Mouse (Mus musculus) spleen, postnatal 14 days (tissue): ENCODE data around the gene Pdss2.

ENCODE experiments used
- DNase-seq, 2 experiments: peaks; one replicate each; pipeline ENCODE4 v3.0.0; 2021 to 2022; ENCODE audit warnings: low spot score in 2 of 2

The Pdss2 gene

DNA sequence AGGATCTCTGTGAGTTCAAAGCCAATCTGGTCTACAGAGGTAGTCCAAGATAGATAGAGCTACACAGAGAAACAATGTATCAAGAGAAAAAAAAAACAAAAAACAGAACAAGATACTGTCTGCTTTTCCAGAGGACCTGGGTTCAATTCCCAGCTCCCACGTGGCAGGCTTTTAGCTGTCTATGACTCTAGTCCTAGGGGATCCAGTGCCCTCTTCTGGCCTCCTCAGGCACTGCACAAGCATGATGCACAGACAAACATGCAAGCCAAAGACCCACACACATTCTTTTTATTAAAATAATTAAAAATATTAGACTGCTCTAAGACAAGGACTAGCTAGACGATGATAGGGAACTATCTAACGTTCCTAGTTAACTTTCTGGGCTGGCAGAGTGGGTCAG, 214.5 kb downstream of the Pdss2 start:
- no peak for DNase-seq

GRCm38 (mm10) chr10:43439492-43439941, 218.2 kb downstream of the Pdss2 start:
- no peak for DNase-seq

- no peak for DNase-seq
Measured at GRCm38 (mm10) chr10:43440050-43440449, 218.8 kb downstream of the Pdss2 start.

GRCm38 (mm10) chr10:43440981-43441740, 219.9 kb downstream of the Pdss2 start:
- DNase-seq = no peak

DNA sequence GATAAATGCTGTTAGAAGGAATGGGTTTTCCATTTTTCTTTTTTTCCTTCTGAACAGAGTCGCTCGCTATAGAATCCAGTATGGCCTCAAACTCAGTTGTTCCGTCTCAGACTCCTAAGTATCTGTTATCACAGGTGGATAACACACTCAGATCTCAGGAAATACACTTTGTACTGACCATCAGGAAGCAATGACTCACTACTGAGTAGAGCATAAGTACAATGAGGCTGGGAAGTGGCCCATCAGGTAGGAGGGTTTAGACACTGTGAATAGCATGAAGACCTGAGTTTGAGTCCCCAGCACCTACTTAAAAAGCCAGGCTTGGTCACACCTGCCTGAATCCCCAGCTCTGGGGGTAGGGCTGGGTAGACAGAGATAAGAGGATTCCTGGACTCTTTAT, 227.4 kb downstream of the Pdss2 start:
- no peak for DNase-seq

GRCm38 (mm10) chr10:43451848-43452662, 230.8 kb downstream of the Pdss2 start:
- DNase-seq = peak; percentile 32 to 46

DNA sequence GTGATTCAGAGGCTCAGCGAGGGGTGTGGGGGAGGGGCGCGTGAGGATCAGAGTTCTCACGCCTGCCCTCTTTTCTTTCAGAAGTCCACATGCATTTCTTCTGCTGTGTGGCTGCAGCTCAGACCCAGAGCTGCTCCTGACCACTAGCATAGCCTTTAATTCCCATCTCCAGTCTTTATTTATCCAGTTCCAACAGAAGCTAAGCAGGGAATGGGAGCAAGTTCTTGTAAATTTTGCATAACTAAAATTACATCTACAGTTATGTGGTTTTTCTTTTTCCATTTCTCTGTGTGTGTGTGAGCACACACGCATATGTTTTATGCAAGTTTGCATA, 231.3 kb downstream of the Pdss2 start:
- no peak for DNase-seq

GRCm38 (mm10) chr10:43454219-43454618, 232.9 kb downstream of the Pdss2 start:
- DNase-seq = no peak

- DNase-seq = no peak
Measured at GRCm38 (mm10) chr10:43454671-43455070, 233.4 kb downstream of the Pdss2 start.

DNA sequence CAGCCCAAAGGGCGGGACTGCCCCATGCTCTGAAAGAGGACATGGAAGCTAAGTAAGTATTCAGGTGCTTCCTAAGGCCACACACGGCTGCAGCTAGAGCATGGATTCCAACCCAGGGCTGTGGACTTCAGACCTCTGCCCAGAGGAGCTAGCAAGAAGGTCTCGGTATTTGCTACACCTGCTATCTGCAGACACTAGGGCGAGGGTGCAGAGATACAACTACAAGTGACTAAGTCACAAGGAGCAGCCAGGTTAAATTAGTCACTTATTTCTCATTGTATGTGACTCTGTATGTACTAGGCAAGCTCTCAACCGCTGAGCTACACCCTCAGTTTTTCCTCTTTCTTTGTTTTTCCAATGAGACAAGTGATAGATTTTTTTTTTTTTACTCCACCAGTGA, 241.5 kb downstream of the Pdss2 start:
- DNase-seq = no peak

DNA sequence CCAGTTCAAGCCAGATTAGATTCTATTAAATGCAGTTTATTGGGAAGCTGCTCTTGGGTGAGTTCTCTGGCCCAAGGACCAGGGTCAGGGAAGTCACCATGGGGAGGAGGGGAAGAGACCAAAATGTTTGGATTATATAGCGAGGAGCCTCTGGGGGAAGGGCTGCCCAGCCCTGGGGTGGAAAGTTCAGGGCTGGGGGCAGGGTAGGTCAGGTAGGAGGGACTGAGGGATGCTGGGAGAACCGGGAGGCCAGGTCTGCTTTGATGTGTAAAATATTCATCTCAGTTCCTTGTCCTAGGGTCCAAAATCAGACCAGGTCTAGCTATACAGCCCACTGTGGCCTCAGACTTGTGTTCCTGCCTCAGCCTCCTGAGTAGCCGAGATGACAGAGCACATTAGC, 241.9 kb downstream of the Pdss2 start:
- no peak for DNase-seq

DNA sequence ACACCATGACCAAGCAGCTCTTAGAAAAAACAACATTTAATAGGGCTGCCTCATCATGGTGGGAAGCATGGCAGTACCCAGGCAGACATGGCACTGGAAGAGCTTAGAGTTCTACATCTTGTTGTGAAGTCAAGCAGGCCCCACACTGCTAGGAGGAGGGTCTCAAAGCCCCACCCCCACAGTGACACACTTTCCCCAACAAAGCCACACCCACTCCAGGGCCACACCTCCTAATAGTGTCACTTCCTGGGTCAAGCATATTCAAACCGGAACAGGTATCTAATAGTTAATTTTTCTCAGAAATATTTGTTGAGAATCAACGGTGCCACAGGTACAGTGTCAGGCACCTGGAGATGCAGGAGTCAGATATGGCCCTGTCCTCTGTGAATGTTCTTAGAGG, 244.9 kb downstream of the Pdss2 start:
- DNase-seq = no peak

GRCm38 (mm10) chr10:43467659-43468058, 246.4 kb downstream of the Pdss2 start:
- DNase-seq = no peak

- DNase-seq = no peak
Measured at GRCm38 (mm10) chr10:43468293-43468692, 247.0 kb downstream of the Pdss2 start.

- DNase-seq = peak in 1 of 2 experiments; percentile 20
Measured at GRCm38 (mm10) chr10:43475376-43475775, 254.1 kb downstream of the Pdss2 start.

DNA sequence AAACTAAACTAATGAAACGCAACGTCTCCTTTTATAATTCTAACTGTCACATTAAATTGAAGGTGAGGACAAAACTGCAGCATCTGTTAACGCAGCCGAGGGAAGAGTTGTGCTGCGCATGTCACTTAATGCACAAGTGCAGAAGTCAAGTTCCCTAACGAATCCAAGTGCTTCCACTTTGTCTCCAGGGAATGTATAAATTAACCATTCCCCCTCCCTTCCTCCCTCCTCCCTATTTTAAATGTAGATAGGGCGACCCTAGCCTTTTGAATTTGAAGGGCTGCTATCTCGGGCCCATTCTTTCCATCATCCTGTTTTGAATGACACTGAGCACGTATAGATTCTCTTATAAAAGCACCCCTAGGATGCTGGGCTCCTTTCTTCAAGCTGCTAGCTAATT, 256.2 kb downstream of the Pdss2 start:
- no peak for DNase-seq

GRCm38 (mm10) chr10:43477865-43478681, 256.8 kb downstream of the Pdss2 start:
- peak in 1 of 2 experiments; percentile 14 for DNase-seq

DNA sequence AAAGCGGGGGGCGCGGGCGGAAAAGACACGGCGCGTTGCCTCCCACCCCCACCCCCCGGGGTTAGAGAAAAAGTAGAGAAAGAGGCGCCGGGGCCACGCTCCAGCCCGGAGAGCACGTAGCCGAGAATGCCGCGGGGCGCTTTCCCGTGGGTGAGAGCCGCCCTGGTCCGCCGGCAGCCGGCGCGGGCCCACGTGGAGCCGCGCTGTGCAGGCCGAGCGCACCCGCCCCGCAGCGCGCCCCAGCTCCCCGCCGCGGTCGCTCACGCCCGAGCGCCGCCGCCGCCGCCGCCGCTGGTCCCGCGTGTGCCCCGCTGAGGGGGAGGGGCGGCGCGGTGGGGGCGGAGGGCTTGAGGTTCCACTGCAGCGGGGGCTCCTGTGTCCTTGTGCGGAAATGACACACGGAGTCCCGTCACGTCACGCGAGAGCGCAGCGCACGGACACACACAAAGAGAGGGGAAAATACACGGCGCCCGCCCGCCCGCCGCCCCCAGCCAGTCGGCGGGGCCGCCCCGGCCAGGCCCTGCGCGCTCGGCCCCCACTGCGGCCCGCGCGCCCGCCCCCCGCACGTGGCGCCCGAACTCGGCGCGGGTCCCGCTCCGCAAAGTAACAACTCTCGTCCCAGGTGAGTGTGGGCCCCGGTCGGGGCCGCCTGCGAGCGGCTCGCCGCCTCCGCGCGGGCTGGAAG, 257.6 kb downstream of the Pdss2 start, which contains the start of gene Bend3:
Gene Bend3, plus strand, starts transcription at position 81 of the 685 bp plus-strand sequence.
- peak; percentile 16 to 44 for DNase-seq

- DNase-seq = peak; percentile 82 to 84
Measured at GRCm38 (mm10) chr10:43479436-43480157, 258.3 kb downstream of the Pdss2 start.

- DNase-seq = no peak
Measured at GRCm38 (mm10) chr10:43480227-43480849, 259.1 kb downstream of the Pdss2 start.
